Mouse (Mus musculus) spleen, postnatal 36 days (tissue): ENCODE data around the gene Smarce1.

ENCODE experiments used
- DNase-seq, 2 experiments: peaks; one replicate each; pipeline ENCODE4 v3.0.0; 2022; ENCODE audit warnings: low spot score in 2 of 2, mixed read lengths in 1 of 2

The Smarce1 gene

GRCm38 (mm10) chr11:99229641-99230260 lies 1.1 kb downstream of the Smarce1 start:
- DNase-seq: no peak

DNA sequence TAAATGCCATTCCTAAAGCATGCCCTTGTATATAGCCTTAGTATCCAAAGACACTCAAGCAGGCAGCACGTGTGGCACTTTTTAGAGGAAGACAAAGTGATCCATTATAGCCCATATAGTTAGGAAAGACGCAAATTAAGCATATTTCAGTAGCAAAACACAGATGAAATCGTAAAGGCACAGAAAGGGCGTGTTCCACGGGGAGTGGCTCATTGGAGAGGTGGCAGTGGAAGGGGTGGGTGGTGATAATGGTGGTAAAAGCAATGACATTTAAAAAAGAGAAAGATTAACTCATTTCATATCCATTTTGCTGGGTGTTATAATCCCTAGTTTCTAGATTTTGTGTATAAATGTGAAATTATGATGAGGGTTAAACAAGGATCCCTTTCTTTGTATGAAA lies 4.5 kb downstream of the Smarce1 start:
- DNase-seq: peak in 1 of 2 experiments; percentile 38

DNA sequence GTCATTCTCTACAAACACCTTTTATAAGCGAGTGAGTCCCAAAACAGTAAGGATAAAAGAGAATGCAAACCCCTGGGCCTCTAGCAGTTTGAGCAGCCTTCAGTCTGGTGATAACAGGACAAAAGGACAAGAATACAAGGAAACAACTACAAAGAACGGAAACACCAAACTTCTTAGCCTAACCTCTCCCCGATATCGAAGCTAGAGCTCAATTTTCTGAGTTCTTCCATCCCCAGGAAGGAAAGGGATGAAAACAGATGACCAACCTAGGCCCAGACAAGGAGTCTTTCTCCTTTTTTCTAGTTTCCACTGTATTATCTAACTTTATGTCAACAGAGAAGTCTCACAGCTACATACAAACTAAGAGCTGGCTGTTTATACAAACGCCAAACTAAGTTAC lies 7.5 kb downstream of the Smarce1 start:
- DNase-seq: no peak

- no peak for DNase-seq
Measured at GRCm38 (mm10) chr11:99221811-99222210, 9.0 kb downstream of the Smarce1 start.

DNA sequence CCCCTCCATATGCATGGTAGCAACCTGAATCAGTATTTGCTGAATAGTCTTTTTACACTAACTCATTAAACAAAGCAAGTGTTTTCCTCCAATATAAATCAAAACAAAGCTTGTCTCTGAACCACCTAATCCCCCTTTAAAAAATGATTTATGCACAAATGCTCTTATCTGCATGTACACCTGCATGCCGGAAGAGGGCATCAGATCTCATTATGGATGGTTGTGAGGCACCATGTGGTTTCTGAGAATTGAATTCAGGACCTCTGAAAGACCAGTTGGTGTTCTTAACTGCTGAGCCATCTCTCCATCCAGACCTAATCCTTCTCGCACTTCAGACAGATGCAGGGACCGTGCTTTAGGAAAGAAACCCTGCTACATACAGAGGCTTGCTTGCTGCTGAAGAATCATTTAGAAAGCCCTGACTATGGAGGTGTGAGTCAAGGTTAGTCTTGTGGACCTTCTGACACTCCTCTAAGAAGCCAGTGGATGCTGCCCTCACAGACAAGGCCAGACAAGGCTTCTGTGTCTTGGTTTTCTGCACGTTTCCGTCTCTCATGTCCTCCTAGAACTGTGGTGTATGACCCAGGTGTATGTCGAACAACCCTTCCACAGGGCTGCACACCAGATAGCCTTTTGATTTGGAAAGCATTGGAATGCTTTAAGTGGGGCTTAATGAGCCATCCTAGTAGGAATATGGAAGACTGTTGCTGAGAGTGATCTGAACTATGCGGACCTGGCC lies 13.4 kb downstream of the Smarce1 start:
- DNase-seq: no peak

- DNase-seq: no peak
Measured at GRCm38 (mm10) chr11:99216181-99216580, 14.6 kb downstream of the Smarce1 start.

DNA sequence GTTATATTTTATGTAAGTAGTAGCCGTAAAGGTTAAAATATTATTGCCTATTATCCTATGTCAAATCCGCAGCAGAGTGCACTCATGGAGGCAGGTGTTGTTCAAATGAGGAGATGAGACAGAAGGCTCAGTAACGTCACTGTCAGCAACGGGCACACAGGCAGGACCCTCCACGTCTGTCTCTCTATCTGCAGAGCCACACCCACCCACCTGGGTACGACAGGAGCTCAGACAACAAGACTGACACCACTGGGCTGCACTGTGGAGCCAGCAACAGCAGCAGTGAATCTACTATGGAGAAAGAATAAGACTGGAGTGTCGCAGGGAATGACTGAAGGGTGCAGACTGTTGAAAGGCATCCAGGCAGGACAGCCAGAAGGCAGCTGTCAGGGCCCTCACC lies 18.1 kb downstream of the Smarce1 start:
- DNase-seq: no peak

DNA sequence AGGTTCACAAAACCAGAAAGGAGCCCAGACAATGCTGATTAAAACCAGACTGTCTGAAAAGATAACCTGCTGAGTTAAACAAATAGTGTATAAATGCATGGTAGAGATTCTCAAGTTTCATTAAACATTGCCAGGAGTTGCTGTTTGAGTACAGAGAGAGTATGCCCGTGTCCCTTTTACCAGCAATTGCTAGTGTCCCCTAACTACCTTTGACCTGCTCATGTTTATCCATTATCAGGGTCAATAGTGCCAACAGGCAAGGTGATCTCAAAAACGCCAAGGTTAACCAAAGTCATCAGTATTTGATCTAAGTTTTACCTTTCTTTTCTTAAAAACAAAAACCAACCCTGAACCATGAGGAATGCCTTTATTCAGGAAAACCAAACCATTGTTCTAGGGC lies 18.9 kb downstream of the Smarce1 start:
- no peak for DNase-seq

- DNase-seq: no peak
Measured at GRCm38 (mm10) chr11:99208105-99208669, 22.6 kb downstream of the Smarce1 start.

GRCm38 (mm10) chr11:99207449-99207848 lies 23.4 kb downstream of the Smarce1 start:
- no peak for DNase-seq

DNA sequence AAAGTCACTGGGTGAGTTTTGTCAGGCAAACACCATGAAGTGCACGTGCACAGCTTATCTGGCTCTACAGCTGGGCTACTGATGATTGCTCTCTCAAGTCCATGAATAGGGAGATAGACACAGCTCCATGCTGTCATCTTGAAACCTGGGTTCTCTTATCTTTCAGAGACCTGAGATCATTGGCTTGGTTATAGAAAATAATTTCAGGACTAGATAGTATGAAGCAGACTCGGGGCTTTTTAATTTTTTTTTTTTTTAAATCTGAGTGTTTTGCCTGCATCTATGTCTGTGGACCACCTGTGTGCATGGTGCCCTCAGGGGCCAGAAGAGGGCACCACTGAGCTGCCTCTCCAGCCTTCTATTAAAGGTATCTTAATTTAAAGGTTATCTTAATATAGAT lies 23.9 kb downstream of the Smarce1 start:
- DNase-seq: no peak

DNA sequence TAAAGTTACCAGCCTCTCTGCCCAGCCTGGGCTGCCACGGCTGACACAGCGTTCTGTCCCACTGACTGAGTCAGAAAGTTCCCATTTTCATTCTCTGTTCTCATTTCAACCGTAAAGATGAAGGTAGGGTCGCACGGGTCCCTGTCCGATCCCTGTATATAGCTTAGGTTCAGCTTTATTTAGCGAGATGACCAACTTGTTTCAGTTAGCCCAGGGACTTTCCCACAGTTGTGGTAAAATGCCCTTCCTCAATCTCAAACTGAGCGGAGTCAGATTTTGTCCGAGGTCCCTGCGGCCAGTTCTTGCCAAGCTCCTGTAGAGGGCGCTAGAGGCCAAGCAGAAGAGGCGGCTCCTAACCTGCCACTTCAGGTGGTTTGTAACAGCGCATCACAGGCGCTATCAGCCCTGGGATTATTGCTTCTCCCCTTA lies 41.6 kb downstream of the Smarce1 start:
- DNase-seq: peak; percentile 80 to 86

DNA sequence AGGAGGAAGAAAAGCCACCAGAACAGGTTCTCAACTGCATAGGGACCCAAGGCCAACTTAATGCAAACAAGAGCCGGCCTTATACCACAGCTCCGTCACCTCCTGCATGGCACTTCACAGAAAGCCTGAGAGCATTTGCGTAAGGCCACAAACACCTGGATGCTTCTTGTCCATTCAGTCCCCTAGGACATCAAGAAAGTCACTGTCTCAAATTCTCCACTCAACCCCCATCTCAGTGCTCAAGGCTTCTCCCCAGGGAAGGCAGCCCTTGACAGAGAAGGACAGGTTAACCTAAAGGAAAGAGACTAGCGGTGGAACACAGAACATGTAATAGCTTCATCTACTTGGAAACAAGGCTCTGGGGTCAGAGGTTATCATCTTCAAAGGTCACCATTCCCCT lies 43.5 kb downstream of the Smarce1 start:
- no peak for DNase-seq

GRCm38 (mm10) chr11:99186836-99187235 lies 44.0 kb downstream of the Smarce1 start:
- peak; percentile 76 to 82 for DNase-seq

DNA sequence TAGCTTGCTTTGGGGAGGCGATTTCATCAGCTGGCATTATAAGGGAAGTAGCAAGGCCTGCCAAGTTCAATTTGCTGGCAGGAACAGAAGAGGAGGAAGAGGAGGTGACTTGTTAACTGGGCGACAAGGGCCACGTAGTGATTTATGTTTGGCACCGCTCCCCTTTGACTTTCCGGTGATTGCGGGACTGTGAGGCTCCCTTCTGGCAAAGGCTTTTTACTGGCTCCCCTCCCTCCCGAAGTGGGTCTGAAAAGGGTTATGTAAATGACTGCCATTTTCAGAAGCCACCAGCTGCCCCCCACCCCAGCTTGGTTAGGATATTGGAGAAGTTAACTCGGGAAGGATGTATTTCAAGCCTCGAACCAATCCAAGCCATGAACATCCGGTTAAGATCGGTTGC lies 48.2 kb downstream of the Smarce1 start:
- no peak for DNase-seq

DNA sequence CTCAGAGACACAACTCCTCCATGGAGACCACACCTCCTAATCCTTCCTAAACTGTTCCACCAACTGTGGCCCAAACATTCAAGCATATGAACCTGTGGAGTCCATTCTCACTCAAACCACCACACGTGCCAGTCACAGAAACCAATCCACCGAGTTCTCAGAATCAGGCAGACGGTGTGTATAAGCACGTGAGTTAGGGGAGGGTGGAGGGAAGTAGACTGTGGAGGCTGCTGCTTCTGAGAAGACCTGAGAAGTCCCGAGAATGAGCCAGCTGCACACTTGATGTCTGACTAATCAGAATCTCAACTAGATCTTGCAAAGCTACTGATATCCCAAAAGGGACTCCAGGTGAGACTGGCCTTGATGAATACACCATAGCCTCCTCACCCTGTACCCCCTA lies 50.7 kb downstream of the Smarce1 start:
- no peak for DNase-seq

DNA sequence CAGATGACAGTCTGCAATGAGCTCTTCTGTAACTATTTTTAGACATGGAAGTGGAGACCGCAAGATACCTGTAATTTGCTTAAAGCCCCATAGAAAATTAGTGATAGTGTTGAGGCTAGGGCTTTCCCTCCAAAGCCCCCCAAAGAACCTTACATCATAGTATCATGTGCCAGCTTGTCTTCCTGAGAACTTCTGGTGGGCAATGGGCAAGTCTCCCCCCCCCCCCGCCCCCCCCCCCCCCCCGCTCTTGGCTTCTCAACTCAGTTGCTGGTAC lies 53.0 kb downstream of the Smarce1 start:
- DNase-seq: no peak

- no peak for DNase-seq
Measured at GRCm38 (mm10) chr11:99177054-99177924, 53.5 kb downstream of the Smarce1 start.

DNA sequence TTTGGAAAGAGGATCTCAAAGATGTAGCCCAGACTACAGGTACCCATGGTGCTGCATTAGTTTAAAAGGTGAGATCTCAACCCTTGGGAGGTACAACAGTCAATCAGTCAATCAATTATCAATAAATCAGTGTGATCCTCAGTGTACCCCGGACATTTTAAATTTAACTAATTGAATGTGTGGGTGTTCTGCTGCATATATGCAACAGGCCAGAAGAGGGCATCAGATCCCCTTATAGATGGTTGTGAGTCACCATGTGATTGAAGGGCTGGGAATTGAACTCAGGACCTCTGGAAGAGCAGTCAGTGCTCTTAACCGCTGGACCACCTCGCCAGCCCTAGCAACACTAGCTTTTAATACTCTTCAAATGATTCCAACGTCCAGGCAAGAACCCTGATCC lies 58.8 kb downstream of the Smarce1 start:
- no peak for DNase-seq

DNA sequence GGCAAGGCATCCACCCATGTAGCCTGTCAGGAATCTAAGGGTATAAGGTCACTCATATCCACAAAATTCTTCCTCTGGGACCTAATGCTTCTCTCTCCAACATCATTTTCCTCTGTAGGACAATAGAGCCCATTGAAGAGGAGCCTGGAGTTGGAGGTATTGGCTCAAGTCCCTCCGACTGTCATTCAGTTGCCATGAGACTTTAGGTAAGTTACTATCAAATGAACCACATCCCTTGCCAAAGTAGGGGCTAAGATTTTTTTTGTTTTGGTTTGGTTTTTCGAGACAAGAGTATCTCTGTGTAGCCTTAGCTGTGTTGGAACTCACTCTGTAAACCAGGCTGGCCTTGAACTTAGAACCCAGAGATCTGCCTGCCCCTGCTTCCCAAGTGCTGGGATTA lies 59.4 kb downstream of the Smarce1 start:
- no peak for DNase-seq

- peak; percentile 88 to 89 for DNase-seq
Measured at GRCm38 (mm10) chr11:99170547-99171267, 60.1 kb downstream of the Smarce1 start.

- no peak for DNase-seq
Measured at GRCm38 (mm10) chr11:99170005-99170404, 60.8 kb downstream of the Smarce1 start.
